Mouse (Mus musculus) cortical plate, adult 2 months (tissue): ENCODE measurements around the gene Frmd4b.

Experiments
- CTCF ChIP-seq: fragments of 200-500 bp; IDR thresholded peaks from 2 replicates; pipeline ENCODE4 v1.5.1; 2011; ENCODE audit warnings: mild to moderate bottlenecking, control low read depth, low read length; ENCODE audit not compliant: insufficient read depth; ENCODE audit errors: extremely low read depth
- POLR2A ChIP-seq: fragments of 200-500 bp; IDR thresholded peaks from 2 replicates; pipeline ENCODE4 v1.6.1; 2011; ENCODE audit warnings: mild to moderate bottlenecking, low read length, control low read depth; ENCODE audit not compliant: insufficient read depth; ENCODE audit errors: extremely low read depth

- TF ChIP-seq CTCF (no peak), POLR2A (no peak)
Measured at GRCm38 (mm10) chr6:97278878-97279277, 338.5 kb downstream of the Frmd4b start.
